Mouse (Mus musculus) liver, embryonic 15.5 days (tissue): ENCODE data around the gene Polr2i. TPM values are rescaled to one million over a fixed set of nuclear protein-coding genes. Genes with fewer than 3 reads are reported as not detected.
A peak's percentile ranks its signal among the peaks of the same experiment; 100 is the strongest.

Experiments used
- ATAC-seq: fragments of 200-750 bp; cut with Nextera tagmentation; 2 replicates; pipeline ENCODE4 v1.8.0; 2017; ENCODE audit warnings: moderate number of reproducible peaks, mild to moderate bottlenecking, moderate library complexity; ENCODE audit not compliant: insufficient read depth
- H3K27ac ChIP-seq: fragments of 300-500 bp; sonication (generic); replicated peaks from 2 replicates; pipeline ENCODE4 v1.5.1; 2015; ENCODE audit warnings: mild to moderate bottlenecking, inconsistent platforms
- H3K27me3 ChIP-seq: fragments of 300-500 bp; sonication (generic); 2 replicates; pipeline ENCODE4 v1.6.1; 2015; ENCODE audit warnings: mild to moderate bottlenecking, inconsistent platforms
- H3K36me3 ChIP-seq: fragments of 300-500 bp; sonication (generic); replicated peaks from 2 replicates; pipeline ENCODE4 v1.6.1; 2015; ENCODE audit warnings: moderate library complexity, mild to moderate bottlenecking, inconsistent platforms
- H3K4me1 ChIP-seq: fragments of 300-500 bp; sonication (generic); replicated peaks from 2 replicates; pipeline ENCODE4 v1.6.1; 2015; ENCODE audit warnings: inconsistent platforms
- H3K4me2 ChIP-seq: fragments of 300-500 bp; sonication (generic); 2 replicates; pipeline ENCODE4 v1.6.1; 2015; ENCODE audit warnings: moderate library complexity, mild to moderate bottlenecking, inconsistent platforms
- H3K4me3 ChIP-seq: fragments of 300-500 bp; sonication (generic); replicated peaks from 2 replicates; pipeline ENCODE4 v1.5.1; 2015; ENCODE audit warnings: mild to moderate bottlenecking, inconsistent platforms
- H3K9ac ChIP-seq: fragments of 300-500 bp; sonication (generic); 2 replicates; pipeline ENCODE4 v1.6.1; 2015; ENCODE audit warnings: moderate library complexity, mild to moderate bottlenecking, inconsistent platforms
- H3K9me3 ChIP-seq: fragments of 300-500 bp; sonication (generic); replicated peaks from 2 replicates; pipeline ENCODE4 v1.6.1; 2016; ENCODE audit warnings: inconsistent platforms
- WGBS: fragments of 180-500 bp; shearing (Covaris S2); methylation state at CpG from one replicate; pipeline ENCODE4 v1.1.7; 2015; ENCODE audit warnings: mixed read lengths; ENCODE audit not compliant: insufficient replicate concordance; 5-methylcytosine and 5-hydroxymethylcytosine counted together
- polyA plus RNA-seq: library from polyadenylated mRNA; unstranded; fragments of >200 nt; fragmentation: Nextera tagmentation; extraction: Ambion mirVana; gene quantifications from 2 replicates; pipeline ENCODE4 v1.2.1, GENCODE M21; 2015

Gene Polr2i
- polyA plus RNA-seq, 1 experiment from 2014 or later: 43.3 TPM

DNA sequence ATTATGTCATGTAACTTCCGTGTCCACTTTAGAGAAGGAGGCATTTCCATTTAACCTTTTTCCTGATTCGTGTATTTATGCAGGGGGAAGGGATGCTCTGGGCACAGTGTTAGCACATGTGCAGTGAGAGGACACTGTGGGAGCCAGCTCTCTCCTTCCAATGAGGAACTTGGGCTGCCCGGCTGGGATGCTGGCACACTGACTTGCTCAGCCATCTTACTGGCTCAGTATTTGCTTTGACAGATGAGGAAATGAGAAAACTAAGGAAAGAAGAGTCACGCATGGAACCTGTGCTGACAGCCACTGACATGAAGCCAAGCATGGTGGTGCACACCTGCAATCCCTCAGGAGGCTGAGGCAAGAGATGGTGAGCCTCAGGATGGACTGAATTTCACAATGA, 37.9 kb downstream of the Polr2i start:
- peaks cover 83% of the 10 kb centered on the region for H3K36me3 ChIP-seq

DNA sequence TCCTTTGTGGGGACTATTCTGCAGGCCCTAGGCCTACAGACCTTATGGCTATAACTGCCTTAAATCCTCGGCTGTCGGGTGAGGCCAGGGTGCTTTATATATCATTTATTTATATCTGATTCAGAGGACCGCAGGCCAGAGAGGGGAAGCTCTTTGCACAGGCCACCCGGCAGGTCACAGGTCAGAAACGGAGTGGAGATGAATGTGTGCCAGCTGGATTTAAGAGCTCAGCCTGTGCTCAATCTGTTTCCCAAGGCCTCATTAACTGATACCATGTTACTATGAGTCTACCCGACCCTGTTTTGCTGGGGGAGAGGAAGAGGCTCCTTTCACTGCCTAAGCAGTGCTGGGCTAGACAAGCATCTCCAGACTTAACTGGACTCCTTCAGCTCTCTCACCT, 42.6 kb downstream of the Polr2i start:
- peaks cover 17% of the 10 kb centered on the region for H3K4me1 ChIP-seq
- WGBS: 78% methylated on average over 6 of the region's 6 CpGs
- H3K9ac ChIP-seq: no peak overlapping the region
- no peak for ATAC-seq
- H3K4me2 ChIP-seq: no peak overlapping the region
- no peak overlapping the region for H3K4me3 ChIP-seq
- no peak overlapping the region for H3K27ac ChIP-seq
- H3K27me3 ChIP-seq: no peaks in the 10 kb centered on the region
- H3K9me3 ChIP-seq: no peaks in the 10 kb centered on the region
- H3K36me3 ChIP-seq: peaks cover 39% of the 10 kb centered on the region

More for the DNA sequence above, 37.9 kb downstream of the Polr2i start:
- Histone ChIP-seq H3K9ac (no peak overlapping the region), H3K27me3 (no peaks in the 10 kb centered on the region), H3K4me3 (no peak overlapping the region), H3K9me3 (no peaks in the 10 kb centered on the region), H3K4me1 (no peaks in the 10 kb centered on the region), H3K27ac (no peak overlapping the region), H3K4me2 (no peak overlapping the region)
- no peak for ATAC-seq
- 76% methylated on average over 4 of the region's 4 CpGs for WGBS

DNA sequence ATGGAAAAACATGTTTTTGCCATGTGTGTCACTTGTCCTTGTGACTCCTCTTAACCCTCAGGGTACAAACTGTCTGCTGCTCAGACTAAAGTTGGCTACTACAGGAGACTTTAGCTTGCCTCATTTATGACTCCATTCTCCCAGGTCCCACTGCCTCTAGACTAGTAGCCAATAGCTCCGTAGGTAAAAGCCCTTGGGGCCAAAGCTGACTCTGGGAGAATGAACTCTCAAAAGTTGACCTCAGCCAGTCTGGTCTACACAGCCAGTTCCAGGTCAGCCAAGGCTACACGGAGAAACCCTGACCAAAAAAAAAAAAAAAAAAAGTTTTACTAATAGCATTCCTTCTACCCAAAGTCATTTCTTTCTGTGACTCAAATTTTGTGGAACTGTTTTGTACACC, 47.2 kb downstream of the Polr2i start:
- peak overlapping the region; percentile 95 for H3K4me2 ChIP-seq
- ATAC-seq: no peak
- H3K4me3 ChIP-seq: peak overlapping the region; percentile 79
- H3K36me3 ChIP-seq: peaks cover 7% of the 10 kb centered on the region; the same call in 1 of the 2 replicates
- H3K4me1 ChIP-seq: peaks cover 33% of the 10 kb centered on the region
- peak overlapping the region; percentile 70; the same call in 1 of the 2 replicates for H3K9ac ChIP-seq
- 47% methylated on average over 2 of the region's 2 CpGs for WGBS
- no peaks in the 10 kb centered on the region for H3K27me3 ChIP-seq
- no peaks in the 10 kb centered on the region for H3K9me3 ChIP-seq
- H3K27ac ChIP-seq: no peak overlapping the region

DNA sequence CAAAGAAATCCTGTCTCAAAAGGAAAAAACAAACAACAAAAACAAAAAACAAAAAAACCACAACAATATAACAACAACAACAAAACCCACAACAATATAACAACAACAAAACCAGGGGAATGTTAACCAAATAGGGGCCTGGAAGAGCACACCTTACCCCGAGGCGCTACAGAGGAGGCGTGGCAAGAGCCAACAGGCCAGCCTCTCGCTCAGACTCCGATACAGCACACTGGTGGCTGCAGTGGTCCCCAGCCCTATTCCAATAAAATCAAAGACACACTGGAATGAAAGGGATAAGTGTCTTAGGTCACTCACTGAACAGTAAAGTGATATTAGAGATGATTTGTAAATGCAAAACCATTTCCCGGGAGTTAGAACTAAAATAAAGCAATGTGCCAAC, 47.8 kb downstream of the Polr2i start:
- 0% methylated on average over 6 of the region's 6 CpGs for WGBS

DNA sequence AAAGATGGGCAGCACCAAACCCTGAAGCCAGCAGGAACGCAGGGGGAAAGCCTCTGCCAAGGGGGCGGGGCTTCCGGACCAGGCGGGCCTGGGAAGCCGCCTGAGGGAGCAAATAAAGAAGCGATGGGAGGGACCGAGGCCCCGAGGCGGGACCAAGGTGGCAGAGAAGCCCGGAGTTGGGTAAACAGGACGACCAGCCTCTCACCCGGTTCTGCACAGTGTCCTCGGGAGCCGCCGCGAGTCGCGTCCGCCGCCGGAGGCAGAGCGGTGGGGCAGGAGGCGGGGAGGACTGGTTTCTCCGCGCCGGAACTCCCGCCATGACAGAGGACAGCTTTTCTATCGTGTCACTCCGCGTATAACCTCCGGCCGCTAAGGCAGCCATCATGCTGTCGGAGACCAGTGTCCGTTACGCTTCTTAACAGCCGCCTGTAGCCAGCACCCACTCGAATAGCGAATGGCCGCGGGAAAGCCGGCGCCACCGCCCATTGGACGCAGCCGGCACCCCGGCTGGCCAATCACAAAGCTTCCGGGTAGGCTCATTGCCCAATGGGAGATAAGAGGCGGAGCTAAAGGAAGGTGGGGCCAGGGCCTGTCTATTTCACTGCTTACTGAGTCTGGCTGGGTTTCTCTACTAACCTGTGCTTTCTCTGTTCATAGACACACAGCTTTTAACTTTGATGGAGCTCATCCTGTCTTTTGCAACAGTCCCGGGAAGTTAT, 48.4 kb downstream of the Polr2i start, which contains the start of the genes Thap8 and Wdr62:
Thap8 (plus strand) TSS at position 144 of the 719 bp plus-strand sequence.
Wdr62 (minus strand) TSS at position 469 of the 719 bp plus-strand sequence.
- Histone ChIP-seq H3K4me3 (peak within 1 kb of the TSS; percentile 79), H3K27ac (peak within 1 kb of the TSS; percentile 98), H3K36me3 (no peaks in the 10 kb centered on the region), H3K4me1 (peaks cover 33% of the 10 kb centered on the region), H3K9me3 (no peaks in the 10 kb centered on the region), H3K9ac (peak within 1 kb of the TSS; percentile 70), H3K4me2 (peak within 1 kb of the TSS; percentile 95), H3K27me3 (no peaks in the 10 kb centered on the region)
- under 1% methylated on average over 49 of the region's 49 CpGs for WGBS
- ATAC-seq: peak; percentile 91

More for the DNA sequence above, 47.8 kb downstream of the Polr2i start:
- Histone ChIP-seq H3K9me3 (no peaks in the 10 kb centered on the region), H3K4me2 (peak overlapping the region; percentile 95), H3K27me3 (no peaks in the 10 kb centered on the region), H3K27ac (peak overlapping the region; percentile 98), H3K4me3 (peak overlapping the region; percentile 79), H3K36me3 (0 out of 2 replicates have a peak, but pooled peaks cover under 1% of the 10 kb centered on the region), H3K4me1 (peaks cover 33% of the 10 kb centered on the region), H3K9ac (peak overlapping the region; percentile 70)
- peak; percentile 51 for ATAC-seq

DNA sequence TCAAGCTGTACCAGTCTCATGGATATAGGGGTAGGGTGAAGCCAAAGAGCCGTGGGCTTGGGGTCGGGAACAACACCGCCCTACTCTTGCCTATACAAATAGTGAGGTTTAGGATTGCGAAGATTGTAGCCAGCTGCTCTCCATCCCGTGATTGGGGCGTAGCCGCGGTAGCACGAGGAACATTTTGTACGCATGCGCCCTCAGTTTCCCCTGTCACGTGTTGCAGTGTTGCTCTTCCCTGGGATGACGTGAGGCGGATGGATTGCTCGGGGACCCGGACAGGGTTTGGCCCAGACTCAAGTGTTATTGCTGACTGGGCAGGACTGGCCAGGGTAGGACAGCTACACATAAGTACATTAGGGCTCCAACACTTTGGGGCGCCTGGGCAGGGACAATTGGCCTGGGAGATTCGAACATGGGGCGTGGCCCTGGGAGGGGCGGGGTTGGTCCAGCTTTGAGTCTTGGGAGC, 49.0 kb downstream of the Polr2i start:
- H3K4me2 ChIP-seq: peak overlapping the region; percentile 95
- peak overlapping the region; percentile 31 for H3K9ac ChIP-seq
- H3K27ac ChIP-seq: peak overlapping the region; percentile 98
- peak overlapping the region; percentile 79 for H3K4me3 ChIP-seq
- H3K36me3 ChIP-seq: no peaks in the 10 kb centered on the region
- ATAC-seq: peak; percentile 31
- WGBS: under 1% methylated on average over 20 of the region's 20 CpGs
- no peaks in the 10 kb centered on the region for H3K9me3 ChIP-seq
- H3K4me1 ChIP-seq: peaks cover 33% of the 10 kb centered on the region
- H3K27me3 ChIP-seq: 0 out of 2 replicates have a peak, but pooled peaks cover 3% of the 10 kb centered on the region

DNA sequence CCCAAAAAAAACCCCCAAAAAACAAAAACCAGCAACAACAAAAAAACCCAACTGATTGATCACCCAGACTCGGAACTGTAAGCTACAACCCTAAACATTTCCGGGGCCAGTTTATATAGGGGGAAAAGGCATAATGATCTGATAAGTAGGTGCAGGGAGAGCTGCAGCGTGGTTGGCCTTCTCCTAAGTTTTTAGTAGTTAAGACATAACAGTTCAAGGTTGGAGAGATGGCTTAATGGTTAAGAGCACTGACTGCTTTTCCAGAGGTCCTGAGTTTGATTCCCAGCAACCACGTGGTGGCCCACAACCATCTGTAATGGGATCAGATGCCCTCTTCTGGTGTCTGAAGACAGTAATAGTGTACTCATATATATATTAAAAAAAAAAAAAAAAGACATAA, 49.8 kb downstream of the Polr2i start:
- Histone ChIP-seq H3K27ac (no peak overlapping the region), H3K4me2 (peak overlapping the region; percentile 95), H3K27me3 (0 out of 2 replicates have a peak, but pooled peaks cover 7% of the 10 kb centered on the region), H3K9ac (no peak overlapping the region), H3K4me1 (peaks cover 33% of the 10 kb centered on the region), H3K9me3 (no peaks in the 10 kb centered on the region), H3K4me3 (no peak overlapping the region), H3K36me3 (no peaks in the 10 kb centered on the region)
- no peak for ATAC-seq
- 60% methylated on average over 4 of the region's 4 CpGs for WGBS

DNA sequence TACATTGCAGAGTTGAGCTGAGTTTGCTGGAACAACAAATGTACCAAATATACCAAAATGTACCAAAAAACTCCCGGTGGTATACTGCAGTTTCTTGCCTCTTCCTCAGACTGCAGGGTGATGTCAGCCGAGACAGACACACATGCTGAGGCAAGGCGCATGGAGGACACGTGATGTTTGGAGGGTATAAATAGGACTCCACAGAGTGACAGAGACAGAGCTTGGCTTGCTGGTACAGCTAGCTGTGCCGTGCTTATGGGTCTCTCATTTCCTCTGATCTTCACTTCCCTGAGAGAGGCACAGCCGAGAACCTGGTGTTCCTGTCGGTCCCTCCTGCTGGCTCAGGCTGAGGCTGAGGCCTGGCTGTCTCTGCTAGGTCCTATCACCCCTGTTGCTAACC, 51.0 kb downstream of the Polr2i start:
- Histone ChIP-seq H3K4me1 (peaks cover 30% of the 10 kb centered on the region), H3K27ac (no peak overlapping the region), H3K9ac (no peak overlapping the region), H3K4me2 (no peak overlapping the region), H3K36me3 (no peaks in the 10 kb centered on the region), H3K9me3 (no peaks in the 10 kb centered on the region), H3K27me3 (0 out of 2 replicates have a peak, but pooled peaks cover 7% of the 10 kb centered on the region), H3K4me3 (no peak overlapping the region)
- 63% methylated on average over 7 of the region's 7 CpGs for WGBS
- no peak for ATAC-seq

Other genes starting within 250 kb of the Polr2i start
- gene Zfp568, start 248.0 kb upstream of the Polr2i start, polyA plus RNA-seq: 8.2 and 12.5 TPM in 2 replicates
- gene Zfp14, start 180.6 kb upstream of the Polr2i start, polyA plus RNA-seq: 0.37 and 0.53 TPM in 2 replicates
- 1.3 and 1.6 TPM in 2 replicates for gene Zfp82, start 159.0 kb upstream of the Polr2i start, polyA plus RNA-seq
- gene Gm26920, start 141.5 kb upstream of the Polr2i start, polyA plus RNA-seq: not detected in 2 replicates
- 1.4 and 1.9 TPM in 2 replicates for gene Zfp566, start 141.4 kb upstream of the Polr2i start, polyA plus RNA-seq
- 12.2 and 13.4 TPM in 2 replicates for gene Zfp260, start 137.2 kb upstream of the Polr2i start, polyA plus RNA-seq
- gene Zfp382, start 110.0 kb upstream of the Polr2i start, polyA plus RNA-seq: 1.4 and 1.6 TPM in 2 replicates
- 4.2 and 4.5 TPM in 2 replicates for gene Zfp146, start 62.2 kb upstream of the Polr2i start, polyA plus RNA-seq
- gene Cox7a1, start 47.8 kb upstream of the Polr2i start, polyA plus RNA-seq: 5.6 and 7.7 TPM in 2 replicates
- gene Capns1, start 33.1 kb upstream of the Polr2i start, polyA plus RNA-seq: 36.2 and 40.8 TPM in 2 replicates
- 42.0 and 44.0 TPM in 2 replicates for gene Tbcb, start 324 bp downstream of the Polr2i start, polyA plus RNA-seq
- gene Ovol3, start 3.8 kb downstream of the Polr2i start, polyA plus RNA-seq: not detected in 2 replicates
- 0.17 TPM in 2 replicates for gene Thap8, start 48.1 kb downstream of the Polr2i start, polyA plus RNA-seq
- 8.1 and 8.9 TPM in 2 replicates for gene Wdr62, start 48.5 kb downstream of the Polr2i start, polyA plus RNA-seq
- gene Clip3, start 59.8 kb downstream of the Polr2i start, polyA plus RNA-seq: 0.55 and 0.76 TPM in 2 replicates
- gene Alkbh6, start 76.8 kb downstream of the Polr2i start, polyA plus RNA-seq: 15.9 and 16.5 TPM in 2 replicates
- gene Syne4, start 82.9 kb downstream of the Polr2i start, polyA plus RNA-seq: 15.7 and 20.2 TPM in 2 replicates
- gene E130208F15Rik, start 89.8 kb downstream of the Polr2i start, polyA plus RNA-seq: 1.4 and 2.0 TPM in 2 replicates
- 4.3 and 5.1 TPM in 2 replicates for gene Sdhaf1, start 91.9 kb downstream of the Polr2i start, polyA plus RNA-seq
- gene Lrfn3, start 130.8 kb downstream of the Polr2i start, polyA plus RNA-seq: 1.9 and 2.0 TPM in 2 replicates
- gene Tyrobp, start 181.8 kb downstream of the Polr2i start, polyA plus RNA-seq: 146 and 160 TPM in 2 replicates
- gene Hcst, start 187.9 kb downstream of the Polr2i start, polyA plus RNA-seq: 6.7 and 7.0 TPM in 2 replicates
- gene Nfkbid, start 189.8 kb downstream of the Polr2i start, polyA plus RNA-seq: 1.6 and 1.8 TPM in 2 replicates
- gene Aplp1, start 213.6 kb downstream of the Polr2i start, polyA plus RNA-seq: 5.3 and 6.2 TPM in 2 replicates
- 0.03 and 0.37 TPM in 2 replicates for gene Kirrel2, start 225.7 kb downstream of the Polr2i start, polyA plus RNA-seq
- 0.10 TPM in 1 of 2 replicates, not detected in the other for gene Nphs1, start 226.4 kb downstream of the Polr2i start, polyA plus RNA-seq